Mouse (Mus musculus) splenic B cell, adult 2 months (primary cell): Measurements from ENCODE around the gene Fam234b.

ENCODE experiments used
- DNase-seq: peaks from one replicate; pipeline ENCODE4 v3.0.0-alpha.2; 2011; ENCODE audit warnings: low read depth, low spot score
- H3K27me3 ChIP-seq: 2 replicates; pipeline ENCODE4 v1.6.1; 2012; ENCODE audit warnings: mild to moderate bottlenecking, low read length, moderate library complexity, mixed read lengths; ENCODE audit not compliant: control insufficient read depth, poor library complexity, insufficient read depth, severe bottlenecking
- H3K36me3 ChIP-seq: 2 replicates; pipeline ENCODE4 v1.6.1; 2012; ENCODE audit warnings: mild to moderate bottlenecking, low read length, moderate library complexity, mixed read lengths; ENCODE audit not compliant: control insufficient read depth, poor library complexity, insufficient read depth, severe bottlenecking

Fam234b gene

GRCm38 (mm10) chr6:135197921-135198532 is at the start of gene Fam234b, which contains the start of gene Hebp1:
TSS of gene Fam234b (plus strand) at chr6:135197977.
TSS of gene Hebp1 (minus strand) at chr6:135198022.
- H3K36me3 ChIP-seq, result no peaks in the 10 kb centered on the region
- DNase-seq, result peak; percentile 74
- H3K27me3 ChIP-seq, result no peaks in the 10 kb centered on the region

GRCm38 (mm10) chr6:135148506-135148905 is 49.3 kb upstream of the Fam234b start:
- no peaks in the 10 kb centered on the region for H3K36me3 ChIP-seq
- peak; percentile 29 for DNase-seq

DNA sequence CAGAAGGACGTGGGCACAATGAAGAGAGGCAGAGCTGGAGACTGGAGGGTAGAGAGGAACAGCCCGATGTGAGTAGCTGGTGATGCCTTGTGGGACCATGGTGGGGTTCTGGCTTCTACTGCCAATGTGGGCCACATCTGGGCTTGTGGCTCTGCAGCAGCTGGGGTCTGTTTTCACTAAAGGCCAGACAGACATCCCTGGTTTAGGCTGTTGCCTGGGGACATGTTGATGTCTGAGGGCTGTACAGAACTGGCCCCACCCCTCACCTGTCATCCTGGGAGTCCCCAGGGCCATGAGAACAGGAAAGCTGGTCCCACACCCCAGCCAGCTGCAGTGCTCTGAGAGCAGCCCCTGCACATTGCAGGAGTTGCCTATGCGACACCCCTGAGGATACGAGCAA is 48.6 kb upstream of the Fam234b start:
- no peak for DNase-seq
- no peaks in the 10 kb centered on the region for H3K27me3 ChIP-seq
- no peaks in the 10 kb centered on the region for H3K36me3 ChIP-seq

More at GRCm38 (mm10) chr6:135148506-135148905, 49.3 kb upstream of the Fam234b start:
- no peaks in the 10 kb centered on the region for H3K27me3 ChIP-seq

GRCm38 (mm10) chr6:135149722-135150121 is 48.1 kb upstream of the Fam234b start:
- no peak for DNase-seq
- no peaks in the 10 kb centered on the region for H3K27me3 ChIP-seq
- H3K36me3 ChIP-seq, result no peaks in the 10 kb centered on the region

DNA sequence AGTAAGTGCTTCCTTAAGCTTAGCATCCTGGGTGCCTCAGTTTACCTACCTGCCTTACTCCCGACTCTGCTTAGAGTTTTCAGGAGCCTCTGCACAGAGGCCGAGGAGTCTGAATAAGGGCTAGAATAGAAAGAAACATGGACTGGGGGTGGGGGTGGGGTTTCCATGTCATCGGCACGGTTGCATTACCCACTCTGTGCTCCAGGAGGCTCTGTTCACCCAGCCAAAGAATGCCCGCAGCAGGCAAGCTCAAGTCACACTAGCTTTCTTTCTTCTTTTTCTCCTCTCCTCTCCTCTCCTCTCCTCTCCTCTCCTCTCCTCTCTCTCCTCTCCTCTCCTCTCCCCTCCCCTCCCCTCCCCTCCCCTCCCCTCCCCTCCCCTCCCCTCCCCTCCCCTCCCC is 47.5 kb upstream of the Fam234b start:
- peak; percentile 38 for DNase-seq
- H3K36me3 ChIP-seq, result no peaks in the 10 kb centered on the region
- no peaks in the 10 kb centered on the region for H3K27me3 ChIP-seq

DNA sequence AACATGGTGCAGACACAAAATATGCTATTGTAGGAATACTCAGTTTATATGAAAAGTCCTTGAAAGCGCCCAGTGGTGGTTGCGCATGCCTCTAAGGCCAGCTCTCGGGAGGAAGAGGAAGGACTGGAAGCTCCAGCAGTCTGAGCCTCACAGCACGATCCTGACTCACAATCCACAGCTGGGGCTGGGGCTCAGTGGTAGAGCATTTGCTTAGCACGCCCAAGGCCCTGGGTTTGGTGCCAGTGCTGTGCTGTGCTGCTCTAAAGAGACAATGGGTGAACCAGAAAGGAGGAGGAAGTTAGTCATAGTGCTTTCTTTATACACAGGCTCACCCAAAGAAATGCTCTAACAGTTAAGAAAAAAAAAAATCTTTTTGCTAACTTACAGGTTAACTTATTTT is 44.1 kb upstream of the Fam234b start:
- Histone ChIP-seq H3K36me3 (no peaks in the 10 kb centered on the region), H3K27me3 (no peaks in the 10 kb centered on the region)
- DNase-seq, result no peak

DNA sequence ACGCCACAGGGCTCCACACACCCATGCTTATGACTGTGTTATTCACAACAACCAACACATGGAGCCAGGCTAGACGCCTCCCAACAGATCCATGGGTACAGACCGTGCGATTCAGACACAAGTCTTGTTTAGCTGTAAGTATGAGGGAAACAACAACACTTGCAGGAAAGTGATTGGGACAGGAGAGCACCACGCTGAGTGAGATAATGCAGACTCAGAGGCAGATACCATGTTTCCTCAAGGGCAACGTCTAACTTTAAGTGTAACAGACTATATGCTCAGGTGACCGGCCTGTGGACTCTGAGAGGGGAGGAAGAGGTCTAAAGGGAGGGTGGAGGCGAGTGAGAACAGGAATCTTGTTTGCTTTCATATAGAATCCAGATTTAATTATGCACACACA is 41.2 kb upstream of the Fam234b start:
- no peaks in the 10 kb centered on the region for H3K27me3 ChIP-seq
- no peaks in the 10 kb centered on the region for H3K36me3 ChIP-seq
- no peak for DNase-seq

DNA sequence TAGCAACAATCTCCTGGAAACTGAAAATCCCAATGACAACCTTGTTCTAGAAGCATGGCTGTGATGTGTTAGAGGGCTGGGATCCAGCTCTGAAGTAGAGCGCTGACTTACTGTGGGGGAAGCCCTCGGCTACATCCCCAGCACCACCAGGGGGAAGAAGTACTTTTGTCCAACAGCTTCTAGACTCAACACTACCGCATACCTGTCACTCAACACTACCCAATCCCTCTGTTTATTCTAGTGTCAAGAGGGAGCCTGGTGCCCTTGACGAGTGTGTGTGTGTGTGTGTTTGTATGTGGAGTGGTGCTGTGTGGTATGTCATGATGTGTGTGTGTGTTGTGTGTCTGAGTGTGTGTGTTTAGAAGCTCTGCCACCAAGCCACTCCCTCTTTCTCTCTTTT is 40.3 kb upstream of the Fam234b start:
- no peaks in the 10 kb centered on the region for H3K27me3 ChIP-seq
- DNase-seq, result no peak
- no peaks in the 10 kb centered on the region for H3K36me3 ChIP-seq

DNA sequence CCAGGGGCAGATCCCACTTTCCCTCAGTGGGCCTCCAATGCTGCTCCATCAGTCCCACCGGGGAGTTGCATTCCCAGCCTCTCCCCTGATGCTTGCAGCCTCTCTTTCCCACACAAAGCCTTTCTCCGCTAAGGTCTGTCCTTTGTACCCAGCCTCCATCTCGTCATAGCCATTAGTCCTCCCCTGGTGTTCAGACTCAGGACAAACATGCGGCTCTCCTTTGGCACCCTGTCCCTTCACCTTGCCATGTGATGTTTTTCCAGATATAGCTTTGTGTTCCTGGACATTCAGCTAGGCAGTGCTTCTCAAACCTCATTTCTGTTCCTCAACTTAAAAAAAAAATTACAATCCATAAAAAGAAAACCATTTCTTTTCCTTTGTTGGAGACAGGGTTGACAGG is 39.3 kb upstream of the Fam234b start:
- DNase-seq, result no peak
- Histone ChIP-seq H3K27me3 (no peaks in the 10 kb centered on the region), H3K36me3 (no peaks in the 10 kb centered on the region)

GRCm38 (mm10) chr6:135161356-135161755 is 36.4 kb upstream of the Fam234b start:
- Histone ChIP-seq H3K36me3 (no peaks in the 10 kb centered on the region), H3K27me3 (no peaks in the 10 kb centered on the region)
- no peak for DNase-seq

- H3K27me3 ChIP-seq, result no peaks in the 10 kb centered on the region
- no peaks in the 10 kb centered on the region for H3K36me3 ChIP-seq
- DNase-seq, result no peak
Measured at GRCm38 (mm10) chr6:135162311-135162710, 35.5 kb upstream of the Fam234b start.

- H3K27me3 ChIP-seq, result no peaks in the 10 kb centered on the region
- no peak for DNase-seq
- H3K36me3 ChIP-seq, result no peaks in the 10 kb centered on the region
Measured at GRCm38 (mm10) chr6:135162861-135163260, 34.9 kb upstream of the Fam234b start.

GRCm38 (mm10) chr6:135165191-135165590 is 32.6 kb upstream of the Fam234b start:
- Histone ChIP-seq H3K27me3 (no peaks in the 10 kb centered on the region), H3K36me3 (no peaks in the 10 kb centered on the region)
- no peak for DNase-seq

DNA sequence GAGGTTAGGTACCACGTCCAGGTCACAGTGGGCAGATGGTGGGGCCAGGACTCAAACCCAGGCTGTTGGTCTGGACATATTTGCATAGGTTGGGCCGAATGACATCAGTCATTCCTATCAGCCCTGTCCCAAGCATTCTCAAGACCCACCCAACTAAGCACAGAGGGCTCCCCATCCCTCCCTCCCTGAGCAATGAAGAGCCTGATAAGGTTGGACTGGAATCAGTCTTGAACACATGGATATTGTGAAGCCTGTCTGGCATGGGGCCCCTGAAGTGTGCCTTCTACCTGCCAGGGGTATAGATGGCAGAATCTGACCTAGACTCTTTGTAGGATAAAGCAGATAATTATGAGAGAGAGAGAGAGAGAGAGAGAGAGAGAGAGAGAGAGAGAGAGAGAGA is 32.1 kb upstream of the Fam234b start:
- no peaks in the 10 kb centered on the region for H3K27me3 ChIP-seq
- no peaks in the 10 kb centered on the region for H3K36me3 ChIP-seq
- no peak for DNase-seq

GRCm38 (mm10) chr6:135166262-135166661 is 31.5 kb upstream of the Fam234b start:
- H3K27me3 ChIP-seq, result no peaks in the 10 kb centered on the region
- H3K36me3 ChIP-seq, result no peaks in the 10 kb centered on the region
- DNase-seq, result no peak

GRCm38 (mm10) chr6:135166712-135167111 is 31.1 kb upstream of the Fam234b start:
- DNase-seq, result no peak
- Histone ChIP-seq H3K27me3 (no peaks in the 10 kb centered on the region), H3K36me3 (no peaks in the 10 kb centered on the region)
